Mouse (Mus musculus): Measurements from ENCODE around the gene Rnf157.

DNA sequence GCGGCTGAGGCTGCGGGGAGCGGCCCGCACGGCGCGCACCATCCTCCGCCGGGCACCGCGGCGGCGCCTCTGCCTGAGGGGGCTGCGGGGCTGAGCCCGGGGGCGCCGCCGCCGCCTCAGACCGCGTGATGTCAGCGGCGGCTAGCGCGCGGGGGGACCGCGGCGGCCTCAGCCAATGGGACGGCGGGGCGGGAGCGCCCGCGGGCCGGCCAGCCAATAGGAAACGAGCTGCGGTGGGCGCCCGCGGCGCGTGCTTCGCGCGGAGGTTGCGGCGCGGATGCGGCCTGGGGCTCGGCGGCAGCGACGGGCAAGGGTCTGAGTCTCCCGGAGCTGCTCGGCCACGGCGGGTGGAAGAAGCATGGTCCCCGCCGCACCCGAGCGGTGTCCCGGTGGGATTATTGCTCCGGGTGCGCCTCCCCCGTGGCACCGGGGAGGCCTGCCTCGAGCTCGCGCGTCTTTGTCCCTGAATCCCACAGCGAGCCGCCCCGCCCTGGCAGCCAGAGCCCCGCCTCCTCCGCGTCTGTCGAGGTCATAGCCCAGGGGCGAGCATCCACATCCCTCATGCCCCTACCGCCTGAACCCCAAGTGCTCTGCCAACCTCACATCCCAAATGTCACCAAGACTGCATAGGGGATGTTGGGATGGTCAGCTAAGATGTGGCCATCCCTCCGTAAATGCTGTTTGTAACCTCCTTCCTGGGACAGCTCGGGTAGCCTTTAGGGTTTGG is at the start of gene Rnf157:
- TF ChIP-seq EP300 (IDR thresholded peaks at IDR 0.05; ENCODE audit: low read depth) (no peak), CTCF (IDR thresholded peaks at IDR 0.05; ENCODE audit: low read depth) (no peak)
